Mouse (Mus musculus) embryonic facial prominence, embryonic 12.5 days (tissue): ENCODE data around the gene Kif6. TPM values are rescaled to one million over a fixed set of nuclear protein-coding genes. Genes with fewer than 3 reads are reported as not detected.
A peak's percentile ranks its signal among the peaks of the same experiment; 100 is the strongest.

Experiments used
- ATAC-seq: fragments of 200-750 bp; cut with Nextera tagmentation; 2 replicates; pipeline ENCODE4 v1.8.0; 2017; ENCODE audit not compliant: insufficient number of reproducible peaks, insufficient read depth, low FRiP score, low TSS enrichment
- H3K27ac ChIP-seq: fragments of 300-500 bp; sonication (generic); 2 replicates; pipeline ENCODE4 v1.5.1; 2016; ENCODE audit warnings: mild to moderate bottlenecking
- H3K27me3 ChIP-seq: fragments of 300-500 bp; sonication (generic); 2 replicates; pipeline ENCODE4 v1.6.1; 2016; ENCODE audit warnings: mild to moderate bottlenecking, moderate library complexity
- H3K36me3 ChIP-seq: fragments of 300-500 bp; sonication (generic); 2 replicates; pipeline ENCODE4 v1.6.1; 2016; ENCODE audit warnings: mild to moderate bottlenecking
- H3K4me1 ChIP-seq: fragments of 300-500 bp; sonication (generic); 2 replicates; pipeline ENCODE4 v1.6.1; 2016
- H3K4me2 ChIP-seq: fragments of 300-500 bp; sonication (generic); replicated peaks from 2 replicates; pipeline ENCODE4 v1.6.1; 2016; ENCODE audit warnings: mild to moderate bottlenecking, moderate library complexity
- H3K4me3 ChIP-seq: fragments of 300-500 bp; sonication (generic); 2 replicates; pipeline ENCODE4 v1.5.1; 2016; ENCODE audit warnings: mild to moderate bottlenecking
- H3K9ac ChIP-seq: fragments of 300-500 bp; sonication (generic); 2 replicates; pipeline ENCODE4 v1.6.1; 2016; ENCODE audit warnings: mild to moderate bottlenecking, moderate library complexity
- H3K9me3 ChIP-seq: fragments of 300-500 bp; sonication (generic); 2 replicates; pipeline ENCODE4 v1.6.1; 2016; ENCODE audit warnings: mild to moderate bottlenecking, moderate library complexity
- WGBS: fragments of 180-500 bp; shearing (Covaris S2); methylation state at CpG from one replicate; pipeline ENCODE4 v1.1.7; 2016; 5-methylcytosine and 5-hydroxymethylcytosine counted together
- polyA plus RNA-seq: library from polyadenylated mRNA; unstranded; fragments of >200 nt; fragmentation: Nextera tagmentation; extraction: Ambion mirVana; gene quantifications from 2 replicates; pipeline ENCODE4 v1.2.1, GENCODE M21; 2016

The Kif6 gene
- polyA plus RNA-seq, 1 experiment from 2014 or later = 2.9 TPM

DNA sequence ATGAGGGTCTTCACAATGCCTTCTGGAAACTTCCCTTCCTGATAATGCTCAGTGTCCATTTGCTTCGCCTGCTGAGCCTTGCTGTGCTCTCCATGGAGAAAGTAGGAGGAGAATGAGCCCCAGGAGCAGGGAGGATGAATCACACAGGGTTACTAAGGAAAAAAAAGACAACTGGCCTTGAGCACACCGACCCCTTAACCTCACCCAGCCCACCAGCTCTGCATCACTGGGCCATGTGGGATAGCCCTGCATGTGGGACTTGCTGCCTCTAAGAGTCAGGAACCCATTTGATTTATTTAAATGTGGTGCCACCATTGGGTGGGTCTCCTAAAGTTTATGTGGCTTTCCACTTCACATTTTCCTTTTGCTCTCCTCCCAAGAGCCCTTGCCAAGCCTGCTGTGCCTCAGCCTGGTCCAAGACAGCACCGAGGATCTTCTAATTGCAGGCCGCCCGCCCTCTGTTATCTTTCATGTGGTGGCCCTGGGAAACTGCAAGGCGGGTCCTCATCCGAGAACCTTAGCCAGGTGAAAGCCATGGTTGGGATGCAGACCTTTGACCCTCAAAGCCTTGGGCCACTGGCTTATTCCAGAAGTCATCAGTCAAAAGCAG, 210.0 kb downstream of the Kif6 start:
- H3K4me2 ChIP-seq = no peak overlapping the region
- 72% methylated on average over 7 of the region's 7 CpGs for WGBS
- H3K27me3 ChIP-seq = no peaks in the 10 kb centered on the region
- no peaks in the 10 kb centered on the region for H3K36me3 ChIP-seq
- H3K4me3 ChIP-seq = no peak overlapping the region
- ATAC-seq = no peak
- no peak overlapping the region for H3K27ac ChIP-seq
- no peaks in the 10 kb centered on the region for H3K9me3 ChIP-seq
- no peaks in the 10 kb centered on the region for H3K4me1 ChIP-seq
- no peak overlapping the region for H3K9ac ChIP-seq

DNA sequence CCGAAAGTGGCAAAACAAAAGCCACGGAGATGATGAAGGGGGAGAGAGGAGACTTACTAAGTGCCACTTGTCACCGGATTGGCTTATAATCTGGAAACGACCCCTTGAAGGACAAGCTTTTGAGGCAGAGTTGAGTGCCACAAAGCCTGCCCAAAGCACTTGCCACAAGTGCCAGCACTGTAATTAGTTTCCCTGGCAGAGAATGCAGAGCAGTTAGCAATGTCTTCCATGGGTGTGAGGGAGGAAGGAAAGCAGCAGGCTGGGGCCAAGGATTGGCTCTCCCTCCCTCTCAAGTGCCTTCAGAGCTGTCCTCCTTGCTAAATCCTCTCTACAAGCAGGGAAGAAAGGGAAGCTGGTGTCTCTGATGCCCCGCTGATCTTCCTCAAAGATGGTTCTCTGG, 210.9 kb downstream of the Kif6 start:
- Histone ChIP-seq H3K4me3 (no peak overlapping the region), H3K36me3 (no peaks in the 10 kb centered on the region), H3K9ac (no peak overlapping the region), H3K27ac (no peak overlapping the region), H3K27me3 (no peaks in the 10 kb centered on the region), H3K4me2 (no peak overlapping the region), H3K4me1 (no peaks in the 10 kb centered on the region), H3K9me3 (no peaks in the 10 kb centered on the region)
- ATAC-seq = no peak
- 87% methylated on average over 5 of the region's 5 CpGs for WGBS

DNA sequence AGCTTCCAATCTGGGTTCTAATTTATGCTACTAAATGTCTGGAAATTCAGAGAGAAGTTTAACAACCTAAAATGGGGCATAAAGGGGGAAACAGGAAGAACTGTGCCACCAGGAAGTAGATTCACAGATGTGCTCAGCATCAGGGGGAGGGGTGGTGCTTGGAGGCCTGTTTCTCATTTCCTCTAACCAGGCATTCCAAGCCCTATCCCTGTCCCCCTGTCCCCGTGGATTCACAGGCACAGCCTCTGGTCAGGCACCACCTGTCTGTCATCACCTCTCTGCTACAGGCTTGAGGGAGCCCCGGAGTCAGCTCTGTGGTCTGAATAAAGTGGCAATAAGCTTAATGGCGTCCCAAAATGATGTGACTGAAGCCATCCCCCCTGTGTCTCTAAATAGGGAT, 216.8 kb downstream of the Kif6 start:
- 21% methylated on average over 3 of the region's 3 CpGs for WGBS
- H3K4me1 ChIP-seq = peaks cover 8% of the 10 kb centered on the region
- H3K9me3 ChIP-seq = no peaks in the 10 kb centered on the region
- H3K36me3 ChIP-seq = no peaks in the 10 kb centered on the region
- H3K4me2 ChIP-seq = no peak overlapping the region
- ATAC-seq = no peak
- no peaks in the 10 kb centered on the region for H3K27me3 ChIP-seq
- H3K27ac ChIP-seq = no peak overlapping the region
- H3K4me3 ChIP-seq = no peak overlapping the region
- H3K9ac ChIP-seq = no peak overlapping the region

DNA sequence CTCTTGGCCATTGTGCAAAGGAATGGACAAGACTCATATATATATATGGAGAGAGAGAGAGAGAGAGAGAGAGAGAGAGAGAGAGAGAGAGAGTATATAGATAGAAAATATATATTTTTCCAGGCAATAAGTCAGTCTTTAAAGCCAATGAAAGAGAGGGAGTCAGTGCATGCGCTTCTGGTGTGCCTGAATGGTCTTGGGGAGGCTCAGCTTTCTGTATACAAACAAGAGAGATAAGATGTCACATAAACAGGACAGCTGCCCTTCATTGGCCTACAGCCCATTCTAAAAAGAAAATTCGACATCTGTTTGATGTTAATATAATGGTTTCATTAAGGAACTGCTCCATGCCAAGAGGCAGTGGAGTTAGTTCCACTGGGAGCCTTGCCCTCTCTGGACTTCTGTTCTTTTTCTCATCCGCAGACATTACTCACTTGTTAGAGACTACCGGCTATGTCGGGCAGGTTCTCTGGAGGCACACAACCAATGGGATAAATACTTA, 219.2 kb downstream of the Kif6 start:
- no peak overlapping the region for H3K9ac ChIP-seq
- H3K4me3 ChIP-seq = no peak overlapping the region
- no peak overlapping the region for H3K4me2 ChIP-seq
- no peaks in the 10 kb centered on the region for H3K36me3 ChIP-seq
- H3K27me3 ChIP-seq = no peaks in the 10 kb centered on the region
- 56% methylated on average over 5 of the region's 5 CpGs for WGBS
- H3K9me3 ChIP-seq = no peaks in the 10 kb centered on the region
- ATAC-seq = no peak
- H3K4me1 ChIP-seq = peaks cover 8% of the 10 kb centered on the region
- H3K27ac ChIP-seq = no peak overlapping the region

DNA sequence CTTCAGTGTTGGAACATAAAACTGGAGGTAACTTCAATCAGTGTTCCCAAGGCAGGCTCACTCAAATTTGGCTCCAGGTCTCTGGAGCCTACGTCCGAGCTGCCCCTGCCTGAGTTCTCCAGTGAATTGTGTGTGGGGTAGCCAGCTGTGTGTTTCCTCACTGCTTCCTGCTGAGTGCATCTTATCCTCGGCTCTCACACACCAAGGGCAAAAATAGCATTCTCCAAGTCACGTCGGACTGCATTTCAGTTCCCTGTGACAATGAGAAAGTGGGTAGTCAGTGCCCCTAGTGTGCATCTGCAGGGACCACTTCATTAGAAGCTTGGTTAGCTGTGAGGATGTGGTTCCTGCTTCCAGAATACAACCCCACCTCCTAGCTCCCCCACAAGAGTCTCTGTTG, 222.5 kb downstream of the Kif6 start:
- H3K9me3 ChIP-seq = no peaks in the 10 kb centered on the region
- H3K4me1 ChIP-seq = no peaks in the 10 kb centered on the region
- H3K36me3 ChIP-seq = no peaks in the 10 kb centered on the region
- no peak for ATAC-seq
- H3K9ac ChIP-seq = no peak overlapping the region
- no peak overlapping the region for H3K4me3 ChIP-seq
- no peak overlapping the region for H3K27ac ChIP-seq
- no peaks in the 10 kb centered on the region for H3K27me3 ChIP-seq
- WGBS = 64% methylated on average over 5 of the region's 5 CpGs
- H3K4me2 ChIP-seq = no peak overlapping the region

DNA sequence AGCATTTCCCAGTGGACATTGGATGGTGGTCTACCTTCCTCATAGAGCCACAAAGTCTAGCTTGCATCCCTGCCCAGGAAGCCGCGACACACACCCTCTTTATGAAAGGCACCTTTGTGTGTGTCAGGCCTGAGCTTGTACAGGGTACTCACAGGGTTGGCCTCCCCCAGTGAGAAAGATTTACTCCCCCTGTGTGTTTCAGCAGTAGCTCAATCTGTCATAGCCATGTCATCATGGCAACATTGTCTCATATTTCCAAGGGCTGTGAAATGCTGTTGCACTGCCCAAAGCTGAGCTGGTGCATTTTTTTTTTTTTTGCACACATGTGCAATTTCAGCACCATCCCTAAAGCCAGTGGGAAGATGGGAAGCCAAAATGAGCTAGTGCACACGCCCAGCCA, 224.3 kb downstream of the Kif6 start:
- Histone ChIP-seq H3K9ac (no peak overlapping the region), H3K4me2 (no peak overlapping the region), H3K36me3 (no peaks in the 10 kb centered on the region), H3K4me1 (no peaks in the 10 kb centered on the region), H3K27ac (no peak overlapping the region), H3K9me3 (no peaks in the 10 kb centered on the region), H3K27me3 (no peaks in the 10 kb centered on the region), H3K4me3 (no peak overlapping the region)
- 49% methylated on average over 3 of the region's 3 CpGs for whole genome bisulfite sequencing
- ATAC-seq = no peak

DNA sequence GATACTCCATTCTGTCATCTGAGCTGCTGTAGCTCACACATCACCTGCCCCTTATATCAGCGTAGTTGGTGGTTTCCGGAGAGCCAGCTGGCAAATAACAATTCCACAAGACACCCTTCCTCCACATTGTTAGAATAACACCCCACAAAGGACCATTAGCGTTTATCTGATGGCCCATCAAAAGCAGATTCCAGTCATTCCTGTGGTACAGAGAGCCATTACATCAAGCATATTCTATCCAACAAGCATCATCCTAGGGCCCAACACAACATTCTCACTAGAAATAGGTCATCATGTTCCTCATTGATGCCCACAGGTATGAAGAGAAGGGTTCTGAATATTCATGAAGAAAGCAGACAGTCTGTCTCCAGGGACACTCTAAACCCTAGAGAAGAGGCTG, 236.3 kb downstream of the Kif6 start:
- 61% methylated on average over 3 of the region's 3 CpGs for WGBS
- Histone ChIP-seq H3K9ac (no peak overlapping the region), H3K4me2 (no peak overlapping the region), H3K9me3 (no peaks in the 10 kb centered on the region), H3K4me3 (no peak overlapping the region), H3K4me1 (peaks cover 9% of the 10 kb centered on the region), H3K27ac (no peak overlapping the region), H3K27me3 (no peaks in the 10 kb centered on the region), H3K36me3 (no peaks in the 10 kb centered on the region)
- ATAC-seq = no peak

DNA sequence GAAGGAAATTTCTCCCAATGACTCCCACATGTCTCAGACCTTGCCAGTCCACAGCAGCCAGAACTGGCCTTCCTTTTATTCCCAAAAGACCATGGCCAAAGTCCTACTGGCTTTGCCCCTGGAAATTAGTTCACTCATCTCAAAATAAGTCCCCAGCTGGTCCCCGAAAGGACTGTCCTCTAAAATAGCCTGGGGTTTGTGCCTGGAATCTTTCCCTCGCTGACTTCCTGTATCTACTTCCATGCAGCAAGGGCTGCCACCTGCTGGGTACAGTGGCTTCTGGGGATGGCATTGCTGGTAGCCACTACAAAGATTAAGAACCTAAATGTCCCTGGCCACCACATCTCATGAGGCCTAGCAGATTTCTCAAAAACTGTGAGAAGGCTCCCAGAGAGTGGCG, 237.2 kb downstream of the Kif6 start:
- Histone ChIP-seq H3K4me1 (peaks cover 12% of the 10 kb centered on the region), H3K27me3 (no peaks in the 10 kb centered on the region), H3K4me2 (no peak overlapping the region), H3K36me3 (no peaks in the 10 kb centered on the region), H3K9me3 (no peaks in the 10 kb centered on the region), H3K9ac (no peak overlapping the region), H3K4me3 (no peak overlapping the region), H3K27ac (no peak overlapping the region)
- 62% methylated on average over 3 of the region's 3 CpGs for WGBS
- no peak for ATAC-seq

DNA sequence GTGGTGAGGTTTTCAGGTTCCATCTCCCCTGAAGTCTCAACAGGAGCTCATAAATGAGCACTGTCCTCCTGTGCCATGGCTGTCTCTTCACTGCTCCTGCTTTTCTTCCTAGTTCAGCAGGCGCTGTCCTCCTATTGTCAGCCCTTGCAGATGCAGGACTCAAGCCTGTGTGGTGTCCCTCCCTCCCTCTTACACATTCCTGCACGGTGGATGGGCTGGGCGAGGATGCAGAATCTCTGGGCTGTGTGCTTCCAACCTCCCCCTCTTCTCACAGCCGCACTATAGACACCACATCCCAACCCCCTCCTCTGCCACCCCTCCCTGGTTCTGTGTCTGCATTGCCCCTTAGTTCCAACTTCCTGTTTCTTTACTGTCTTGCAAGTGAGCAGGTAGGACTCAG, 240.8 kb downstream of the Kif6 start:
- peak; percentile 67; the same call in 1 of the 2 replicates for ATAC-seq
- WGBS = 22% methylated on average over 4 of the region's 4 CpGs
- peaks cover 12% of the 10 kb centered on the region for H3K4me1 ChIP-seq
- no peak overlapping the region for H3K27ac ChIP-seq
- no peaks in the 10 kb centered on the region for H3K9me3 ChIP-seq
- no peaks in the 10 kb centered on the region for H3K27me3 ChIP-seq
- H3K4me2 ChIP-seq = no peak overlapping the region
- no peak overlapping the region for H3K9ac ChIP-seq
- no peaks in the 10 kb centered on the region for H3K36me3 ChIP-seq
- H3K4me3 ChIP-seq = no peak overlapping the region

DNA sequence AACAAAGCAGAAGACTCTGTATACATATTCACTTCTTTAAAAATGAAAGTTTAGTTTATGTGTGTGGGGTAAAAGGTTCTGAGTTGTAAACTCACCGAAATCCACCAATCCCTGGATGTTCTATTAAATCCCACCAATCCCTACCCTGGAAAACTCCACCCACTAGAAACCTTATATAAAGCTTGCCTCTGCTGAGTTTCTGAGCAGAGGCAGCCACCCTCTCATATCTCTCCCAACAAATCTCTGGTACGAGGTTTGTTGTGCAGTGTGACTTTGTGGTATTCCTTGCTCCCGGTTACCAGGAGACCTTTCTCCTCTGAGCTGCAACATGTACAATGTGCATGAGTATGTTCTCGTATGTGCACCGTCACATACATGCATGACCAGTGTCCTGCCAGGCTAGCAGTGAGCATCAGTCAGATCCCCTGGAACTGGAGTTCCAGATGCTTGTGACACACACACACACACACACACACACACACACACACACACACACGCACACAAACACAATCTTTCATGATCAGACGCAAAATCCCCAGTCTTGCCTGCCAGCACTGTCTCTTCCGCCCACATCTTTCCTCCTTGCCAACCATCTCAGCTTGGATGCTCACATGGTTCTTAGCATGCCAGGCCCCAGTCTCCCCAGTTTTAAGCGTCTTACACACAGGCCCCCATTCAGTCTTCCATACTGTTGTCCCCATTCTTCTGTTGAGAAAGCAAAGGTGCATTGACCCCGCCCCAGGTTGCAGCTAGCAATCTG, 245.3 kb downstream of the Kif6 start:
- Histone ChIP-seq H3K9me3 (no peaks in the 10 kb centered on the region), H3K9ac (no peak overlapping the region), H3K4me3 (no peak overlapping the region), H3K4me2 (no peak overlapping the region), H3K27me3 (no peaks in the 10 kb centered on the region), H3K27ac (no peak overlapping the region), H3K36me3 (no peaks in the 10 kb centered on the region), H3K4me1 (peaks cover 23% of the 10 kb centered on the region)
- no peak for ATAC-seq
- 86% methylated on average over 10 of the region's 10 CpGs for WGBS

DNA sequence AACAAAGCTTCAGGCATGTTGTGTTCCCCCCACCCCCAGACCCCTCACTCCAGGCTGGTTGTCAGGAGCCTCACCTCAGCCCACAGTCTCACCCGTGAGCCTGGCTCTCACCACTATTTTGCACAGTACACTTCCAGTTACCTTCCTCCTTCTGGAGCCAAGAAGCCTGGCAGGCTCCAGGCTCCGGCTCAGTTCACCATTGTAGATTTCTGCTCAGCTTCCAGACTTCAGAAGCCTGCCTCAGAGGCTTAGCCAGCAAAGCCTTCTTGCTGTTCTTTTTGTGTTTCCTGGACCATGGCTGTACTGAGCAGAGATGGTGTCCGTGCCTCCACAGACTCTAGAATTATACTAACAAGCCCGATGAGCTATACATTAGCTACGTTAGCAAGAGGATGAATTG, 248.7 kb downstream of the Kif6 start:
- Histone ChIP-seq H3K27ac (peak overlapping the region; percentile 50; the same call in 1 of the 2 replicates), H3K9ac (no peak overlapping the region)

DNA sequence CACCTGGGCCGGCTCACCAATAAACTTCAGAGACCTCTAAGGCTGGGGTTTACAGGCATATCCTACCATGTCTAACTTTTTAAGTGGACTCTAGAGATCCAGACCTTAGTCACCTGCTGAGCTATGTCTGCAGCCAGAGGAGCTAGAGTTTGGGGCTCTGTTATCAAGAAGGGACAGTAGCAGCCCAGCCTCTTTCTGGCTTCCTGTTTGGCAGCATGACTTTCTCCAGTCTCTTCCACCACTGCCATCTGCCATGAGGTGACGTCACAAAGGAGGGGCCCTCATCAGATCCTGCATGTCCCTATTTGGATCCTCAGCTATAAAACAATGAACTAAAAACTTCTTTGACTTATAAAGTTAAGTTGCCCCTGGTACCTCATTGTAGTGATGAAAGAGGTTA, 250.7 kb downstream of the Kif6 start:
- Histone ChIP-seq H3K4me2 (no peak overlapping the region), H3K27me3 (no peaks in the 10 kb centered on the region), H3K36me3 (no peaks in the 10 kb centered on the region), H3K4me1 (peaks cover 11% of the 10 kb centered on the region; the same call in 1 of the 2 replicates), H3K9me3 (no peaks in the 10 kb centered on the region), H3K9ac (no peak overlapping the region), H3K27ac (no peak overlapping the region), H3K4me3 (no peak overlapping the region)
- ATAC-seq = no peak
- 90% methylated on average over 2 of the region's 2 CpGs for WGBS

More for the DNA sequence above, 248.7 kb downstream of the Kif6 start:
- Histone ChIP-seq H3K9me3 (no peaks in the 10 kb centered on the region), H3K4me2 (no peak overlapping the region), H3K27me3 (no peaks in the 10 kb centered on the region), H3K4me3 (no peak overlapping the region), H3K36me3 (no peaks in the 10 kb centered on the region), H3K4me1 (peaks cover 11% of the 10 kb centered on the region; the same call in 1 of the 2 replicates)
- no peak for ATAC-seq
- WGBS = 44% methylated on average over 5 of the region's 5 CpGs
